Mouse (Mus musculus) liver, embryonic 14.5 days (tissue): ENCODE data around the gene Lingo1. TPM values are rescaled to one million over a fixed set of nuclear protein-coding genes. Genes with fewer than 3 reads are reported as not detected.

Source experiments
- ATAC-seq: fragments of 200-750 bp; cut with Nextera tagmentation; 2 replicates; pipeline ENCODE4 v1.8.0; 2017; ENCODE audit warnings: moderate number of reproducible peaks, mild to moderate bottlenecking, moderate library complexity; ENCODE audit not compliant: insufficient read depth
- DNase-seq, 3 experiments: peaks; one replicate each; pipeline ENCODE4 v3.0.0-alpha.2; 2012 to 2013; ENCODE audit warnings: low read depth in 3 of 3, low spot score in 3 of 3
- H3K27ac ChIP-seq: fragments of 300-500 bp; sonication (generic); 2 replicates; pipeline ENCODE4 v1.5.1; 2014; ENCODE audit warnings: moderate library complexity, mild to moderate bottlenecking, control low read depth, inconsistent platforms
- H3K27me3 ChIP-seq: fragments of 300-500 bp; sonication (generic); 2 replicates; pipeline ENCODE4 v1.6.1; 2014; ENCODE audit warnings: mild to moderate bottlenecking, low read length, moderate library complexity; ENCODE audit not compliant: control insufficient read depth, insufficient read depth
- H3K36me3 ChIP-seq: fragments of 300-500 bp; sonication (generic); replicated peaks from 2 replicates; pipeline ENCODE4 v1.6.1; 2014; ENCODE audit warnings: low read depth; ENCODE audit not compliant: control insufficient read depth, insufficient read depth
- H3K4me1 ChIP-seq, 2 experiments: fragments of 200-500 bp in 1 of 2; fragments of 300-500 bp in 1 of 2; sonication (generic) in 1 of 2; replicated peaks; 2 replicates each; pipeline ENCODE4 v1.6.1; 2012 to 2014; ENCODE audit warnings: antibody characterized with exemption in 1 of 2, inconsistent platforms in 1 of 2, low read length in 1 of 2; ENCODE audit not compliant: control insufficient read depth in 2 of 2, insufficient read depth in 2 of 2
- H3K4me2 ChIP-seq: fragments of 300-500 bp; sonication (generic); 2 replicates; pipeline ENCODE4 v1.6.1; 2014; ENCODE audit warnings: low read depth, mild to moderate bottlenecking, control low read depth, moderate library complexity
- H3K4me3 ChIP-seq, 2 experiments: fragments of 200-500 bp in 1 of 2; fragments of 300-500 bp in 1 of 2; sonication (generic) in 1 of 2; 2 replicates each; pipeline ENCODE4 v1.5.1; 2012 to 2014; ENCODE audit warnings: low read depth in 2 of 2, low read length in 2 of 2, mild to moderate bottlenecking in 2 of 2, control low read depth in 1 of 2, inconsistent platforms in 1 of 2, moderate library complexity in 1 of 2; ENCODE audit not compliant: insufficient read depth in 1 of 2
- H3K9ac ChIP-seq: fragments of 300-500 bp; sonication (generic); replicated peaks from 2 replicates; pipeline ENCODE4 v1.6.1; 2014; ENCODE audit warnings: mild to moderate bottlenecking, control low read depth, moderate library complexity
- H3K9me3 ChIP-seq: fragments of 300-500 bp; sonication (generic); 2 replicates; pipeline ENCODE4 v1.6.1; 2016; ENCODE audit warnings: low read length, mixed read lengths; ENCODE audit not compliant: control insufficient read depth
- CTCF ChIP-seq: IDR thresholded peaks from 2 replicates; pipeline ENCODE4 v1.5.1; 2016; ENCODE audit warnings: antibody characterized with exemption, low read depth, control low read depth
- EP300 ChIP-seq: IDR thresholded peaks from 2 replicates; pipeline ENCODE4 v1.6.1; 2016; ENCODE audit warnings: antibody characterized with exemption, low read depth
- WGBS: fragments of 180-500 bp; shearing (Covaris S2); extraction: QIAGEN DNeasy Blood & Tissue Kit; methylation state at CpG from one replicate; pipeline ENCODE4 v1.1.7; 2014; ENCODE audit not compliant: insufficient replicate concordance; 5-methylcytosine and 5-hydroxymethylcytosine counted together
- polyA plus RNA-seq, 2 experiments: library from polyadenylated mRNA; depleted of rRNA in 1 of 2; stranded (reverse) in 1 of 2; unstranded in 1 of 2; fragments of >200 nt; fragmentation: Nextera tagmentation in 1 of 2; extraction: Ambion mirVana in 1 of 2; gene quantifications; 2 replicates each; pipeline versions ENCODE4 v1.2.1 to v1.2.3; 2012 to 2014

The Lingo1 gene
- polyA plus RNA-seq, 2 experiments, result 0.14 to 0.58 TPM

GRCm38 (mm10) chr9:56738261-56739171 is 57.8 kb downstream of the Lingo1 start:
- WGBS, result 27% methylated on average over 9 of the region's 9 CpGs
- H3K9ac ChIP-seq, result no peak overlapping the region
- DNase-seq (peak in 1 of 3 experiments; percentile 4), ATAC-seq (no peak)
- H3K27ac ChIP-seq, result no peak overlapping the region
- no peaks in the 10 kb centered on the region for H3K4me1 ChIP-seq
- TF ChIP-seq EP300, result no peak
- H3K4me3 ChIP-seq, result no peak overlapping the region
- no peaks in the 10 kb centered on the region for H3K27me3 ChIP-seq
- H3K9me3 ChIP-seq, result no peaks in the 10 kb centered on the region
- no peak overlapping the region for H3K4me2 ChIP-seq
- no peaks in the 10 kb centered on the region for H3K36me3 ChIP-seq

GRCm38 (mm10) chr9:56734398-56734797 is 61.9 kb downstream of the Lingo1 start:
- H3K27me3 ChIP-seq, result no peaks in the 10 kb centered on the region
- H3K9me3 ChIP-seq, result no peaks in the 10 kb centered on the region
- H3K9ac ChIP-seq, result no peak overlapping the region
- no peak for ATAC-seq
- no peaks in the 10 kb centered on the region for H3K4me1 ChIP-seq
- no peak overlapping the region for H3K4me3 ChIP-seq
- no peak for DNase-seq
- H3K27ac ChIP-seq, result no peak overlapping the region
- no peaks in the 10 kb centered on the region for H3K36me3 ChIP-seq
- no peak for TF ChIP-seq CTCF
- no peak for TF ChIP-seq EP300
- 34% methylated on average over 6 of the region's 6 CpGs for WGBS
- no peak overlapping the region for H3K4me2 ChIP-seq

GRCm38 (mm10) chr9:56730997-56731396 is 65.3 kb downstream of the Lingo1 start:
- no peaks in the 10 kb centered on the region for H3K36me3 ChIP-seq
- ATAC-seq (no peak), DNase-seq (no peak)
- no peaks in the 10 kb centered on the region for H3K4me1 ChIP-seq
- TF ChIP-seq CTCF, result no peak
- TF ChIP-seq EP300, result no peak
- no peaks in the 10 kb centered on the region for H3K27me3 ChIP-seq
- no peak overlapping the region for H3K27ac ChIP-seq
- no peak overlapping the region for H3K4me2 ChIP-seq
- no peak overlapping the region for H3K4me3 ChIP-seq
- no peak overlapping the region for H3K9ac ChIP-seq
- no peaks in the 10 kb centered on the region for H3K9me3 ChIP-seq
- 29% methylated on average over 2 of the region's 2 CpGs for WGBS

GRCm38 (mm10) chr9:56729145-56729544 is 67.1 kb downstream of the Lingo1 start:
- no peak overlapping the region for H3K27ac ChIP-seq
- no peaks in the 10 kb centered on the region for H3K9me3 ChIP-seq
- no peaks in the 10 kb centered on the region for H3K4me1 ChIP-seq
- WGBS, result 26% methylated on average over 2 of the region's 2 CpGs
- no peak for DNase-seq
- H3K4me3 ChIP-seq, result no peak overlapping the region
- H3K4me2 ChIP-seq, result no peak overlapping the region
- no peaks in the 10 kb centered on the region for H3K27me3 ChIP-seq
- no peak for ATAC-seq
- no peaks in the 10 kb centered on the region for H3K36me3 ChIP-seq
- no peak overlapping the region for H3K9ac ChIP-seq
- TF ChIP-seq EP300 (no peak), CTCF (no peak)

GRCm38 (mm10) chr9:56727703-56728684 is 68.3 kb downstream of the Lingo1 start:
- Histone ChIP-seq H3K9me3 (no peaks in the 10 kb centered on the region), H3K36me3 (no peaks in the 10 kb centered on the region), H3K4me3 (no peak overlapping the region), H3K27ac (no peak overlapping the region), H3K4me2 (no peak overlapping the region), H3K4me1 (no peaks in the 10 kb centered on the region), H3K9ac (no peak overlapping the region), H3K27me3 (no peaks in the 10 kb centered on the region)
- no peak for ATAC-seq
- WGBS, result 32% methylated on average over 15 of the region's 15 CpGs
- TF ChIP-seq CTCF (no peak), EP300 (no peak)
- no peak for DNase-seq
